Mouse (Mus musculus) liver, embryonic 12.5 days (tissue): Measurements from ENCODE around the gene Oxct1. TPM values are rescaled to one million over a fixed set of nuclear protein-coding genes. Genes with fewer than 3 reads are reported as not detected.

Source experiments
- ATAC-seq: fragments of 200-750 bp; cut with Nextera tagmentation; 2 replicates; pipeline ENCODE4 v1.8.0; 2017; ENCODE audit warnings: moderate number of reproducible peaks, mild to moderate bottlenecking, moderate library complexity
- H3K27ac ChIP-seq: fragments of 300-500 bp; sonication (generic); 2 replicates; pipeline ENCODE4 v1.5.1; 2016; ENCODE audit warnings: mild to moderate bottlenecking
- H3K27me3 ChIP-seq: fragments of 300-500 bp; sonication (generic); replicated peaks from 2 replicates; pipeline ENCODE4 v1.6.1; 2016; ENCODE audit warnings: mild to moderate bottlenecking, moderate library complexity
- H3K36me3 ChIP-seq: fragments of 300-500 bp; sonication (generic); 2 replicates; pipeline ENCODE4 v1.6.1; 2016; ENCODE audit warnings: mild to moderate bottlenecking, moderate library complexity
- H3K4me1 ChIP-seq: fragments of 300-500 bp; sonication (generic); 2 replicates; pipeline ENCODE4 v1.6.1; 2016
- H3K4me2 ChIP-seq: fragments of 300-500 bp; sonication (generic); 2 replicates; pipeline ENCODE4 v1.6.1; 2016; ENCODE audit warnings: mild to moderate bottlenecking, moderate library complexity
- H3K4me3 ChIP-seq: fragments of 300-500 bp; sonication (generic); 2 replicates; pipeline ENCODE4 v1.5.1; 2016; ENCODE audit warnings: mild to moderate bottlenecking, moderate library complexity
- H3K9ac ChIP-seq: fragments of 300-500 bp; sonication (generic); 2 replicates; pipeline ENCODE4 v1.6.1; 2016; ENCODE audit warnings: mild to moderate bottlenecking, moderate library complexity
- H3K9me3 ChIP-seq: fragments of 300-500 bp; sonication (generic); replicated peaks from 2 replicates; pipeline ENCODE4 v1.6.1; 2016; ENCODE audit warnings: mild to moderate bottlenecking, moderate library complexity
- WGBS: fragments of 180-500 bp; shearing (Covaris S2); methylation state at CpG from one replicate; pipeline ENCODE4 v1.1.7; 2016; ENCODE audit not compliant: insufficient replicate concordance; 5-methylcytosine and 5-hydroxymethylcytosine counted together
- polyA plus RNA-seq: library from polyadenylated mRNA; unstranded; fragments of >200 nt; fragmentation: Nextera tagmentation; extraction: Ambion mirVana; gene quantifications from 2 replicates; pipeline ENCODE4 v1.2.1, GENCODE M21; 2016

Oxct1 gene
- polyA plus RNA-seq, 1 experiment from 2014 or later: 41.0 TPM

DNA sequence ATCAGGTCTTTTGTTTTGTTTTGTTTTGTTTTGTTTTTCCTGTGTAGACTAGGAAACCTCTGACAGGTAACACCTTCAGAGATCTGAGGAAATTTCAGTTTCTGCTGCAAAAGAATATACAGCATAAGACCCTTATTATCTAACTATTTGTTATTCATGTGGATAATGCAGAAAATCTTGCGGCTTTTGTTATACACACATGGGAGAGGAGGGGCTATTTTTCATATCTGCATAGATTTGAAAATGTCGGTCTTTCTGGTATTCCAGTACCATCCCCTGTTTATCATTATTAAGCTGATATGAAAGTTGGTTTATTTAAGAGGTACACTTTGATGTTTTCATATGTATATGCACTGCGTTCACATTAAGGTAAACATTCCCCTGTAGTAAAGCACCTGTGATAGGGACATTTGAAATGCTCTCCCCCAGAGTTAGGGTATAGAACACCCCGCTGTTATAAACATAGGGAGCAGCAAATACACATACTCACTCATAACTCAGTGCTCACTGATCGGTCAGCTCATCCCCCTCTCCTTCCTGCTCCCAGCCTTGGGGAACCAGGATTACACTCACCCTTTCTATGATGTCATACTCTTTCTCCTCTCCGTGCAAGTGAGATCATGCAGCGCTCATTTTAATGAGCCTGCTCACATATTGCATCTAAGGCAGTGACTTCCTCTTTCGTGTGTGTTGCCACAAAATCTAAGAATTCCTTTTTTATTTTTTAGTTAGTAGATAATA lies 122.6 kb downstream of the Oxct1 start:
- Histone ChIP-seq H3K9me3 (no peaks in the 10 kb centered on the region), H3K9ac (no peak overlapping the region), H3K4me2 (no peak overlapping the region), H3K36me3 (0 out of 2 replicates have a peak, but pooled peaks cover 3% of the 10 kb centered on the region), H3K4me3 (no peak overlapping the region), H3K27ac (no peak overlapping the region), H3K27me3 (no peaks in the 10 kb centered on the region), H3K4me1 (no peaks in the 10 kb centered on the region)
- WGBS: 72% methylated on average over 8 of the region's 8 CpGs
- ATAC-seq: no peak

DNA sequence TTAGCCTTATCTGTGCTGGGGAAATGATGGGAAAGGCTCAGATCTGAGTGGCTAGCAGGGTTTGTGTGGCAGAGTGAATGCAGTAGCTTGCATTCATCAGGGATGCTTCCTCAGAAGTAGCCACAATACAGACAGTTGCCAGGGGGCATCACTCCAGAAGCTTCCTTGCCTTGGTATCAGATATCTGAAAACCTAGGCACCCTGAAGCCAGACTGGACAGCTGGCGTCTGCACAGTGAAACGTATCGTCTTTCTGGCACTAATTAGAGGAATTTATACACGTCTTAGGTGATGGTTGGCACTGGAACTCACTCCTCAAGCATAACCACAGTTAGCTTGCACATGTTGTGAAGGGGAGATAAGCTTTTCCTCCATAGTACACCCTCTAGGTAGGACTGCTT lies 128.5 kb downstream of the Oxct1 start:
- H3K4me2 ChIP-seq: no peak overlapping the region
- H3K9me3 ChIP-seq: no peaks in the 10 kb centered on the region
- H3K4me1 ChIP-seq: no peaks in the 10 kb centered on the region
- no peak overlapping the region for H3K27ac ChIP-seq
- no peak overlapping the region for H3K4me3 ChIP-seq
- WGBS: 68% methylated on average over 4 of the region's 4 CpGs
- H3K36me3 ChIP-seq: peaks cover 9% of the 10 kb centered on the region
- H3K9ac ChIP-seq: no peak overlapping the region
- no peaks in the 10 kb centered on the region for H3K27me3 ChIP-seq
- ATAC-seq: no peak

DNA sequence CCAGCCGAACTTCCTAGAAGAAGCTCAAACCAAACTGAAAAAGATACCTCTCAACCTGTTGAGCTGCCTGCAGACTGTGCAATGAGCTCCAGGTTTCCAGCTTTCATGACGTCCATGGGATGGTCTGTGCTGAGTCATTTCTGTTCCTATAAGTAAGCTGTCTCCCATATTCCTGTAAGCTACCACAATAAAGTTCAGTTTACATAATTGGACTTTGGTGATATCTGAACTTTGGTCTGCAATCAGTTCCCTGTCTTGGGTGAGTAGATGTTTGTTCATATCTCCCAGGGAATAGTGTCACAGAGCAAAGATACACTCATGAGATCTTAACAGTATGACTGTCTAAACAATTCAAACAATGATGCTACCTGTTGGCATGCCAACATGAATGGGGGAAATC lies 141.8 kb downstream of the Oxct1 start:
- no peak for ATAC-seq
- 57% methylated on average over 2 of the region's 2 CpGs for WGBS

DNA sequence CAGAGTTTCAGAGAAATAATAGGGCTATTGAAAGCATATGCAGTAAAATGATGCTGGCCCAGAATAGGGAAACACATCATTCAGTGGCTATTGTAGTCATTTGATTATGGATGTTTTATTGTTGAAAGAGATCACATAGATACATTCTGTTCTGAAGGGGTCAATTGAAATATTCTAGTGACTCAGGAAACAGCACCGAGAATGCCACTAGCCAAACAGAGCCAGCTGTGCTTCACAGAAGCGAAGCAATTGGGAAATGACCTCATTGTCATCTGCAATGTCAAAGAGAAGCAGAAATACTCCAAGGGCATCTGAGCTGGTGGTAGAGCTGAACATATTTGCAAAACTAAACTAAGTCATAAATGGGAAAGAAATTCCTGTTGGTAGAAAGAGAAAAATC lies 145.4 kb downstream of the Oxct1 start:
- no peaks in the 10 kb centered on the region for H3K27me3 ChIP-seq
- H3K27ac ChIP-seq: no peak overlapping the region
- H3K9ac ChIP-seq: no peak overlapping the region
- H3K4me1 ChIP-seq: no peaks in the 10 kb centered on the region
- ATAC-seq: no peak
- 44% methylated on average over 2 of the region's 2 CpGs for WGBS
- no peaks in the 10 kb centered on the region for H3K36me3 ChIP-seq
- no peak overlapping the region for H3K4me3 ChIP-seq
- no peaks in the 10 kb centered on the region for H3K9me3 ChIP-seq
- H3K4me2 ChIP-seq: no peak overlapping the region

More for the DNA sequence above, 141.8 kb downstream of the Oxct1 start:
- Histone ChIP-seq H3K4me3 (no peak overlapping the region), H3K9me3 (no peaks in the 10 kb centered on the region), H3K27ac (no peak overlapping the region), H3K4me1 (no peaks in the 10 kb centered on the region), H3K27me3 (no peaks in the 10 kb centered on the region), H3K36me3 (no peaks in the 10 kb centered on the region), H3K4me2 (no peak overlapping the region), H3K9ac (no peak overlapping the region)

DNA sequence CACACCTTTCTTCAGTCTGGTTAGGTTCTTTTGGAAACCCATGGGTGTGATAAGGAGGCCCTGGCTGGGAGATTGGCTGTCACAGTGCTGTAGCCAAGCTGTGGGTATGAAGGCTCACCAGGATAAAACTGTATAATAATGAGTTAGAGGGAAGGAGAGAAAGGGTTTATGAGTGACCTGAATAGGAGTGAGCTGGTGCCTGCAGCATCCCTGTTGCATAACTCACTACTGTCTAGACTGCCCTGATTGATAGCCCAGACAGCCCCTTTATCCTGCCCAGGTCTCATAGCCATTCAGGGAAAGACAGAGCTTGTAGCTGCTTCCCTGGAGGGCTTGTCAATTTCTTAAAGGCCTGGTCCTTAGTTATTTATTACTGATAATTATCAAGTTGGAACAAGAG lies 171.7 kb downstream of the Oxct1 start:
- Histone ChIP-seq H3K27me3 (no peaks in the 10 kb centered on the region), H3K9ac (no peak overlapping the region), H3K4me1 (no peaks in the 10 kb centered on the region), H3K27ac (no peak overlapping the region), H3K4me2 (no peak overlapping the region), H3K36me3 (no peaks in the 10 kb centered on the region), H3K9me3 (no peaks in the 10 kb centered on the region), H3K4me3 (no peak overlapping the region)
- ATAC-seq: no peak

Other genes starting within 250 kb of the Oxct1 start
- 4.0 and 4.5 TPM in 2 replicates for gene Fbxo4, start 46.8 kb upstream of the Oxct1 start, polyA plus RNA-seq
- gene AW549877, start 30.6 kb upstream of the Oxct1 start, polyA plus RNA-seq: 10.3 and 10.7 TPM in 2 replicates